Mouse (Mus musculus): ENCODE measurements around the gene Dcakd. TPM values are rescaled to one million over a fixed set of nuclear protein-coding genes. Genes with fewer than 3 reads are reported as not detected.
"Not testable (repeated sequence)": the region's sequence is repeated elsewhere in the genome, so short reads cannot be mapped to it uniquely, and the experiment has no call there.

The Dcakd gene
- polyA plus RNA-seq, 1 experiment from 2014 or later = 101 TPM

DNA sequence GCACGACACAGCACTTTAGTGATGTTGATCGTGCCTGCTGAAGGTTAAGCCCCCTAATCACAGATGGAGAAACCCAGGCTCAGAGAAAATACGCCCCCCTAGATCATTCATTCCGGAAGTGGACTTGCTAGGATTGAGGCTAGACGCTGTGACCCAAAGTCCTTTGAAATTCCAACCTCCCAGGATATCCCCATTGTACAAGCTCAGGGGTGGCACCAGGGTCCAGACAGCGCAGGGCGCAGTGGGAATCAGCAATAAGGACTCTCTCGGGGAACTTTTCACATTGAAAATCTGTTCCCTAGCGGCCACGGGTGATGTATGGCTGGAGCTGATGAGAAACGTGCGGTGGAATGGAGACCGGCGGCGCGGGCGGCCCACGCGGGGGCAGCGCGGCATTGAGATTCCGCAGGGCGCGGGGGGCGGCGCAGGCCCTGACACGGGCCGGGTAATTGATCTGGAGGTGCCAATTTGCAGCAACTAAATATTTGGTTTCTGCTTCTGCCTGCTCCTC lies 38.4 kb downstream of the Dcakd start:
- peak overlapping the region; percentile 81 for H3K4me2 ChIP-seq (replicated peaks)
- WGBS = 7% methylated on average over 28 of the region's 28 CpGs

DNA sequence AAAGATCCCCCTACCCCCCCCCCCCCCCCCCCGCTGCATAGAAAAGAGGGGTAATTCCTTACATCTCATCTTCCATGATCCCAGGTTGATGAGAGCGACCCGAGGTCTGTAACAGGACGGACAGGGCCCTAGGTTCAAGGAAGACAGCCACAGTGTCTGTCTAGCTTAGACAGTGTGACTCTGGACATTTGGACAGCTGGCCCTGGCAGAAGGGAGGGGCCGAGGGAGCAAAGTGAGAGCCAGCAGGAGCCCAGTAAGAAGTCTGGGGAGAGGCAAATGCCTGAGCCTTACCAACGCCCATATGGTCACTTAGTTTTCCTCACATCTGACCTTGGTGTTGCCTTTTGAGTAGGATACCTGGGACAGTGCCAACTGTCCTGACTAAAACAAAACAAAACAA lies 43.0 kb downstream of the Dcakd start:
- Histone ChIP-seq H3K4me3 (replicated peaks) (no peak overlapping the region), H3K9ac (no peak overlapping the region), H3K4me1 (replicated peaks) (peaks cover 6% of the 10 kb centered on the region; the same call in 1 of the 2 replicates), H3K27ac (no peak overlapping the region), H3K4me2 (replicated peaks) (no peak overlapping the region), H3K36me3 (no peaks in the 10 kb centered on the region), H3K9me3 (no peaks in the 10 kb centered on the region), H3K27me3 (replicated peaks) (peaks cover 7% of the 10 kb centered on the region)
- ATAC-seq = 0 out of 2 replicates have a peak, but pooled peaks have one; percentile 41
- 54% methylated on average over 6 of the region's 6 CpGs for WGBS

More for the DNA sequence above, 38.4 kb downstream of the Dcakd start:
- Histone ChIP-seq H3K9me3 (no peaks in the 10 kb centered on the region), H3K9ac (peak overlapping the region; percentile 39), H3K4me3 (replicated peaks) (peak overlapping the region; percentile 37), H3K36me3 (0 out of 2 replicates have a peak, but pooled peaks cover 5% of the 10 kb centered on the region), H3K27ac (no peak overlapping the region), H3K4me1 (replicated peaks) (peaks cover 21% of the 10 kb centered on the region), H3K27me3 (replicated peaks) (peaks cover 24% of the 10 kb centered on the region)
- no peak for ATAC-seq

DNA sequence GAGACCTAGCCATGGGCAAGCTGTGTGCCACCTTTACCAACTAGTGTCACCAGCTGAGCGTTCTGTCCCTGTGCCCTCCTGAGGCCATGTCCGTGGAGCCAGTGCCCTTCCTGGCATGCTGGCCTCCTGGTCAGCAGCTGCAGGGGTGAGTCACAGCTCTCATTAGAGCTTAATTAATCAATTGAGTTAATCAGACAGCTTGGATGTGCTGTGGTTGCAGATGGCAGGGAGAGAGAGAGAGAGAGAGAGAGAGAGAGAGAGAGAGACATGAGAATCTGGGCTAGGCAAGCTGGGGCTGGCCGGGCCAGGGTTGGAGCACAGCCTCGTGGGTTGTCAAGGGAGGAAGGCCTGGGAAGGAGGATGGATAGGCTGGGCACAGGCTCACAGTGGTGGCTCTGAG lies 43.5 kb downstream of the Dcakd start:
- Histone ChIP-seq H3K9ac (no peak overlapping the region), H3K27ac (no peak overlapping the region), H3K4me1 (replicated peaks) (peaks cover under 1% of the 10 kb centered on the region; the same call in 1 of the 2 replicates), H3K4me3 (replicated peaks) (no peak overlapping the region), H3K4me2 (replicated peaks) (no peak overlapping the region), H3K36me3 (no peaks in the 10 kb centered on the region), H3K27me3 (replicated peaks) (peaks cover 6% of the 10 kb centered on the region; the same call in 1 of the 2 replicates), H3K9me3 (no peaks in the 10 kb centered on the region)
- 67% methylated on average over 4 of the region's 4 CpGs for WGBS
- no peak for ATAC-seq

DNA sequence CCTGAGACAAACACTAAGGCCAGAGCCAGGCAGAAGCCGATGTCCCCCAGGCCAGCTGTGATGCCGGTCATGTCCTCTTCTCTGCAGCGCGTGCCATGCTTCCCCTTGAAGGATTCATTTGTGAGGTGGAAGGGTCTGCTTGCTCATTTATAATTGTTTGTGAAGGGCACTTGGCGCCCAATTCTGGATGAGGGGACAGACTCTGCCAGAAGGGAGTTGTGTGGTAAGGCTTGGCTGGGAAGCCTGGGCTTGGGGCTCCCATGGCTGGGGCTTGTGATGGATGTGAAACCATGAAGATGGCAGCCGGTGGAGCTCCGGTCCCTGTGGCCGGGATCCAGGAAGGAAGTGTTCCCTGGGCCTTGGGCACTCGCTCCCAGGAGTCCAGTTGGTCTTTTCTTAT lies 44.0 kb downstream of the Dcakd start:
- Histone ChIP-seq H3K27me3 (replicated peaks) (0 out of 2 replicates have a peak, but pooled peaks cover 5% of the 10 kb centered on the region), H3K36me3 (no peaks in the 10 kb centered on the region), H3K4me1 (replicated peaks) (no peaks in the 10 kb centered on the region), H3K4me2 (replicated peaks) (no peak overlapping the region), H3K27ac (no peak overlapping the region), H3K9me3 (no peaks in the 10 kb centered on the region), H3K9ac (no peak overlapping the region), H3K4me3 (replicated peaks) (no peak overlapping the region)
- ATAC-seq = no peak
- 92% methylated on average over 9 of the region's 9 CpGs for WGBS

DNA sequence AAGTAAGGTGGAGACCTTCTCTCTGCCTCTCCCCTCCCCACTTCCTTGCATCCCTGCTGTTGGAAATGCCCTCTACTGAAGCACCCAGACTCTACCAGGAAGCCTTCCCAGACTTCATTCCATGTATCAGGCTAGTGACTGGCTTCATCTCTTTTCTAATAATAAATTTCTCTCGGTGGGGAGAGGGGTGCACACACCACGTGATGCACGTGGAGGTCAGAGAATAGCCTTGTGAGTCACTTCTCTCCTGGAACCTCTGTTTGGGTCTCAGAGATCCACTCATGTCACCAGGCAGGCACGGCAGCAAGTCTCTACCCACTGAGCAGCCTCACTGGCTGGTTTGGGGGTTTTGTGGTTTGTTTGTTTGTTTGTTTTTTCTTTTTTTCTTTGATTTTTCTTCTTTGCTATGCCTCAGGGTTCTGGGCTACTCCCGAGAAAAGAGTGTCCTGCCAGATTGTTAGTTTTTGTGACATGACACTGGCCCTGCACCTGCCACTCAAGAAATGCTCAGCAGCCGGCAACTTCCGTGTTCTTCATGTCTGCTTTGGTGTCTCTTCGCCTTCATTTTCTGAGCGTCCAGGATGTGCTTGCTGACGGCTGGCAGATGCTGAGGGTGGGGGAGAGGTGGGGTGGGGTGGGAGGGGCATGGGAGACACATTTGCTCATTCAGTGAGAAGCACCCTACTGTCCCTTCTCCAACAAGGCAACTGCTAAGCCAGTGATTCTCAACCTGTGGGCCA lies 46.8 kb downstream of the Dcakd start:
- H3K27ac ChIP-seq = no peak overlapping the region
- H3K27me3 ChIP-seq (replicated peaks) = no peaks in the 10 kb centered on the region
- no peaks in the 10 kb centered on the region for H3K36me3 ChIP-seq
- no peaks in the 10 kb centered on the region for H3K9me3 ChIP-seq
- no peak overlapping the region for H3K4me2 ChIP-seq (replicated peaks)
- H3K9ac ChIP-seq = no peak overlapping the region
- 54% methylated on average over 10 of the region's 10 CpGs for WGBS
- ATAC-seq = no peak
- no peak overlapping the region for H3K4me3 ChIP-seq (replicated peaks)
- H3K4me1 ChIP-seq (replicated peaks) = no peaks in the 10 kb centered on the region

DNA sequence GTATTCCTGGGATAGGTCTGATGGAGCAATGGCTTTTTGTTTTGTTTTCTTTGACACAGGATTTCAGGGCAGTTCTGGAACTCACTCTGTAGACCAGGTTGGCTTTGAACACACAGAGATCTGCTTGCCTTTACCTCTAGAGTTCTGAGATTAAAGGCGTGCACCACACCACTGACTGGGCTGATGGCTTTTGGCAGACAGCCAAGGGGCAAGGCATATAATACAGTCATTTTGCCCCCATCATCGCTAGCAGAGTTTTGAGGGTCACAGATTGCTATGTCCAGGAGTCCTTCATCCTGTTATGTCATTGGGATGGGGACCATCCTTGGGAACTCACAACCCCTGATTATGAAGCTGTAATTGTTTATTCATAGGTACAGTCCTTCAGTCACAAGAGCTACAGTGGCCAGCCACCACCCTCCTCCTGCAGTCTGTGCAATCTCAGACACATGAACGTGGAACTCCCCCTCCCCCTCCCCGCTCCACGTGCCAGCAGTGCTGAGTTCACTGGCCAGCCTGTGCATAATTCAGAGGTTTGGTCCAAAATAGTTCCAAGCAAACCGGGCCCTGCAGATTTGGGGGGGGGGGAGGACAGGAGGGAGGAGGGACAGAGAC lies 50.0 kb downstream of the Dcakd start:
- 21% methylated on average over 6 of the region's 6 CpGs for WGBS
- Histone ChIP-seq H3K4me2 (replicated peaks) (no peak overlapping the region), H3K9ac (no peak overlapping the region), H3K9me3 (no peaks in the 10 kb centered on the region), H3K36me3 (no peaks in the 10 kb centered on the region), H3K27ac (no peak overlapping the region), H3K27me3 (replicated peaks) (no peaks in the 10 kb centered on the region), H3K4me3 (replicated peaks) (no peak overlapping the region), H3K4me1 (replicated peaks) (no peaks in the 10 kb centered on the region)
- peak; percentile 61; the same call in 1 of the 2 replicates for ATAC-seq

DNA sequence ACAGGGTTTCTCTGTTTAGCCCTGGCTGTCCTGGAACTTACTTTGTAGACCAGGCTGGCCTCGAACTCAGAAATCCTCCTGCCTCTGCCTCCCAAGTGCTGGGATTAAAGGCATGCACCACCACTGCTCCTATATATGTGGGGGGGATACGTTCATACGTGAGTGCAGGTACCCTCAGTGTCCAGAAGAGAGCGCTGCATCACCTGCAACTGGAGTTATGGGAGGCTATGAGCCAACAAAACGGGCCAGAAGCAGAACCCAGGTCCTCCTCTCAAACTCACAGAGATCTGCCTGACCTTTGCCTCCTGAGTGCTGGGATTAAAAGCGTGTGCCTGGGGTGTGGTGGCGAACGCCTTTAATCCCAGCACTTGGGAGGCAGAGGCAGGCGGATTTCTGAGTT lies 52.2 kb downstream of the Dcakd start:
- WGBS = 84% methylated on average over 9 of the region's 9 CpGs
- H3K27ac ChIP-seq; H3K4me2 ChIP-seq (replicated peaks); H3K36me3 ChIP-seq; H3K9me3 ChIP-seq; ATAC-seq; H3K4me1 ChIP-seq (replicated peaks); H3K9ac ChIP-seq; H3K4me3 ChIP-seq (replicated peaks); H3K27me3 ChIP-seq (replicated peaks): not testable (repeated sequence)

DNA sequence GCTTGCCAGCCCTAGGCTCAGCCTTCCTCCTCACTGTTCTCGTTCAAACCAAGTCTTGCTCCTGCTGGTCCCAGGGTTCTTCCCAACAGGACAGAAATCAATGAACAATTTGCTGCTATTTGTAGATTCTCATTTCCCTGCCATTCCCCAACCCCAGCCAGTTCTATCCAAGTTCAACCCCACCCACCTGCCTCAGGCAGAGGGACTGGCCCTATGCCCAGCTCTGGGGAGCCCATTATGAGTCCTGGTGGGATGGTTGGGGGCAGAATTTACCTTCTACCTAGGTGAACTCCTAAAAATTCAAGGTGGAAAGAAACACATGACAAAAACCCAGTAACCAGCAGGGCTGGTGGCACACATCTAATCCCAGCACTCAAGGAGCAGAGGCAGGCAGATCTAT lies 55.8 kb downstream of the Dcakd start:
- no peaks in the 10 kb centered on the region; the same call in 1 of the 2 replicates for H3K27me3 ChIP-seq (replicated peaks)
- H3K36me3 ChIP-seq = no peaks in the 10 kb centered on the region
- 53% methylated on average over 1 of the region's 1 CpGs for WGBS
- no peak overlapping the region for H3K27ac ChIP-seq
- H3K4me1 ChIP-seq (replicated peaks) = no peaks in the 10 kb centered on the region
- H3K9me3 ChIP-seq = no peaks in the 10 kb centered on the region
- H3K4me3 ChIP-seq (replicated peaks) = no peak overlapping the region
- H3K9ac ChIP-seq = no peak overlapping the region
- H3K4me2 ChIP-seq (replicated peaks) = no peak overlapping the region
- no peak for ATAC-seq

DNA sequence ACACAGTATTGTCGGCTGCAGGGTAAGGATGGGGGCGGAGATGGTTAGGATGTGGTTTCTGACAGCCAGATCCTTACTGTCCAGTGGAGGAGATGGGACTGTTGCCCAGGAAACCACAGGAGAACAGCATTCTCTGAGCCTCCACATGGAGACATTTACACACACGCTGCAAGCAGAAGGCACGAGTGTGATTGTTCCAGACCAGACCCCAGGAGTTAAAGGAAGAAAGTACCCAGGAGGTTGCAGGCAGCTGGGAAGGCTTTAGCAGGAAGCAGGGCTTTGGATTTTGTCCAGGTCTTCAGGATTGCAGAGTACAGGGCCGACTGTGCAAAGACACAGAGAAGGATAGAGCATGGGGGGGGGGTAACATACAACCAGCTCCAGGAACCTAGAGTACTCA lies 56.5 kb downstream of the Dcakd start:
- H3K4me2 ChIP-seq (replicated peaks) = no peak overlapping the region
- H3K27ac ChIP-seq = no peak overlapping the region
- no peak overlapping the region for H3K4me3 ChIP-seq (replicated peaks)
- no peak for ATAC-seq
- WGBS = 36% methylated on average over 5 of the region's 5 CpGs
- H3K36me3 ChIP-seq = no peaks in the 10 kb centered on the region
- H3K9ac ChIP-seq = no peak overlapping the region
- H3K4me1 ChIP-seq (replicated peaks) = no peaks in the 10 kb centered on the region
- H3K27me3 ChIP-seq (replicated peaks) = no peaks in the 10 kb centered on the region; the same call in 1 of the 2 replicates
- no peaks in the 10 kb centered on the region for H3K9me3 ChIP-seq

DNA sequence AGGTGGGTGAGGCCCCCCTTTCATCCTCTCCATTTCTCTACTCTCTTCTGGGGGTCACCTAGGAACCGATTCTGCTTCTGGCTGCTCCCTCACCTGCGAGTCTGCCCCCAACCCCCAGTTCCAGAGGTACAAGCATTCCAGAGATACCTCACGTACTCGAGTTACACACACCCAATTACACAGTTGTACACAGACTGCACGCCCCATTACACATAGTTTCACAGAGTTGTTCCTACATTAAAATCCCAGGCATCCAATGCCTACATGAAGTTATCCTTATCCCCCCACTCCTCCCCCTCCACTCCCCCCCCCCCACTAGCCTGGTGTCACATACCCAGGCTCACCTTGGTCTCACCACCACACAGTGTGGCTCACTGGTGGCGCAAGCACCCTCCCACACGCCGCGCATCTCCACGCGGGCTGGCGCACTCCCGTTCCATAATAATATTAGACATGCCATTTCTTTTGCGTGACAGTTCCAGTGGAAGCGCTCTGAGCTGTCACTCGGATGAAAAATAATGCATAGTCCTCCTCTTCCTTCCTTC lies 63.5 kb downstream of the Dcakd start:
- H3K4me1 ChIP-seq (replicated peaks) = peaks cover 10% of the 10 kb centered on the region
- WGBS = 69% methylated on average over 16 of the region's 16 CpGs
- no peak overlapping the region for H3K9ac ChIP-seq
- H3K9me3 ChIP-seq = no peaks in the 10 kb centered on the region
- ATAC-seq = no peak
- H3K4me3 ChIP-seq (replicated peaks) = no peak overlapping the region
- H3K27ac ChIP-seq = no peak overlapping the region
- H3K4me2 ChIP-seq (replicated peaks) = no peak overlapping the region
- H3K27me3 ChIP-seq (replicated peaks) = no peaks in the 10 kb centered on the region
- no peaks in the 10 kb centered on the region for H3K36me3 ChIP-seq

DNA sequence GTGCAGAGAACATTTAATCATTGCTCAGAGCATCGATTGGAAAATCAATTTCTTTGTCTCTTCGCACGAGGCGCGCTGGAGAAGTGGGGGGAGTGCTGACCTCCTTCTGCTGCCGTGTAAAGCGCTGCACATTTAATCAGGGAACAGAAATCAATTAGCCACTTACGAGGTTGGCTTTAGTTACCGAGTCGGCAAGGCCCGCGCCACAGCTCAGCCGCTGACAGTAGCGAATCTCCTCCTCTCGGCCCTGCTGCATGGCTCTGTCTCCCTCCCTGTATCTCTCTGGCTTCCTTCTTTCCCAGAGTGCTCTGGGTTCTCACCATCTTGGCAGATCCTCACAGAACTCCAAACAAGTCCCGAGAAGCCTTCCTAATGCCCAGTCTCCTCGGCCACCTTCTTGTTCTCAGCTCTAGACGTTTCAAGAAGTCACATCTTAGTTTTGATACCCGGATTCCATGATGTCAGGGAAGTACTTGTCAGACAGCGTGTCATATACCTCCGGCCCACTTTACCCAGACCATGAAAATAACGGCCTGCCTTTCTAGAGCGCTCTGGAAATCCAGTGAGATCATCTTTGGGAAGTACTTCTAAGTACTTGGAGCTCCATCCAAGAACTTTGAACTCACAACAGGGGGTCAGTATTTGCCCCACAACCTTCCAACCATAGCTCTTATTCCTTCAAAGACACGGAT lies 64.1 kb downstream of the Dcakd start:
- ATAC-seq = no peak
- no peak overlapping the region for H3K4me3 ChIP-seq (replicated peaks)
- no peak overlapping the region; the same call in 1 of the 2 replicates for H3K4me2 ChIP-seq (replicated peaks)
- WGBS = 30% methylated on average over 24 of the region's 24 CpGs
- H3K36me3 ChIP-seq = no peaks in the 10 kb centered on the region
- H3K9me3 ChIP-seq = no peaks in the 10 kb centered on the region
- 0 out of 2 replicates have a peak overlapping the region, but pooled peaks have one; percentile 18 for H3K27ac ChIP-seq
- no peaks in the 10 kb centered on the region for H3K27me3 ChIP-seq (replicated peaks)
- H3K9ac ChIP-seq = no peak overlapping the region
- peaks cover 10% of the 10 kb centered on the region for H3K4me1 ChIP-seq (replicated peaks)
